Mouse (Mus musculus) midbrain, embryonic 13.5 days (tissue): ENCODE measurements around the gene Espl1. TPM values are rescaled to one million over a fixed set of nuclear protein-coding genes. Genes with fewer than 3 reads are reported as not detected.

ENCODE experiments used
- ATAC-seq: fragments of 200-750 bp; cut with Nextera tagmentation; 2 replicates; pipeline ENCODE4 v1.8.0; 2017; ENCODE audit warnings: mild to moderate bottlenecking, moderate TSS enrichment, moderate library complexity
- H3K27ac ChIP-seq: fragments of 300-500 bp; sonication (generic); 2 replicates; pipeline ENCODE4 v1.5.1; 2015; ENCODE audit warnings: inconsistent platforms, mild to moderate bottlenecking, moderate library complexity
- H3K27me3 ChIP-seq: fragments of 300-500 bp; sonication (generic); 2 replicates; pipeline ENCODE4 v1.6.1; 2015; ENCODE audit warnings: mild to moderate bottlenecking, inconsistent platforms
- H3K36me3 ChIP-seq: fragments of 300-500 bp; sonication (generic); 2 replicates; pipeline ENCODE4 v1.6.1; 2015; ENCODE audit warnings: mild to moderate bottlenecking, inconsistent platforms
- H3K4me1 ChIP-seq: fragments of 300-500 bp; sonication (generic); replicated peaks from 2 replicates; pipeline ENCODE4 v1.6.1; 2015; ENCODE audit warnings: inconsistent platforms
- H3K4me2 ChIP-seq: fragments of 300-500 bp; sonication (generic); replicated peaks from 2 replicates; pipeline ENCODE4 v1.6.1; 2015; ENCODE audit warnings: moderate library complexity, mild to moderate bottlenecking, inconsistent platforms
- H3K4me3 ChIP-seq: fragments of 300-500 bp; sonication (generic); replicated peaks from 2 replicates; pipeline ENCODE4 v1.5.1; 2015; ENCODE audit warnings: mild to moderate bottlenecking, inconsistent platforms
- H3K9ac ChIP-seq: fragments of 300-500 bp; sonication (generic); replicated peaks from 2 replicates; pipeline ENCODE4 v1.6.1; 2015; ENCODE audit warnings: mild to moderate bottlenecking, inconsistent platforms
- H3K9me3 ChIP-seq: fragments of 300-500 bp; sonication (generic); 2 replicates; pipeline ENCODE4 v1.6.1; 2016; ENCODE audit warnings: mild to moderate bottlenecking, inconsistent platforms
- WGBS: fragments of 180-500 bp; shearing (Covaris S2); methylation state at CpG from one replicate; pipeline ENCODE4 v1.1.7; 2015; 5-methylcytosine and 5-hydroxymethylcytosine counted together
- polyA plus RNA-seq: library from polyadenylated mRNA; unstranded; fragments of >200 nt; fragmentation: Nextera tagmentation; extraction: Ambion mirVana; gene quantifications from 2 replicates; pipeline ENCODE4 v1.2.1, GENCODE M21; 2015

Espl1 gene
- polyA plus RNA-seq, 1 experiment from 2014 or later: 11.0 TPM

GRCm38 (mm10) chr15:102279783-102280520 is 16.1 kb upstream of the Espl1 start:
- peaks cover 21% of the 10 kb centered on the region for H3K4me1 ChIP-seq
- peaks cover 23% of the 10 kb centered on the region for H3K36me3 ChIP-seq
- peak overlapping the region; percentile 81 for H3K4me3 ChIP-seq
- WGBS: 32% methylated on average over 13 of the region's 13 CpGs
- ATAC-seq: peak; percentile 32; the same call in 1 of the 2 replicates
- H3K9me3 ChIP-seq: no peaks in the 10 kb centered on the region
- peak overlapping the region; percentile 75 for H3K9ac ChIP-seq
- H3K27ac ChIP-seq: peak overlapping the region; percentile 86
- no peaks in the 10 kb centered on the region for H3K27me3 ChIP-seq
- H3K4me2 ChIP-seq: peak overlapping the region; percentile 97

GRCm38 (mm10) chr15:102280623-102281022 is 15.4 kb upstream of the Espl1 start:
- Histone ChIP-seq H3K36me3 (peaks cover 23% of the 10 kb centered on the region), H3K4me3 (no peak overlapping the region), H3K27ac (no peak overlapping the region), H3K9ac (peak overlapping the region; percentile 75; the same call in 1 of the 2 replicates), H3K27me3 (no peaks in the 10 kb centered on the region), H3K4me1 (peaks cover 21% of the 10 kb centered on the region), H3K9me3 (no peaks in the 10 kb centered on the region), H3K4me2 (peak overlapping the region; percentile 97)
- no peak for ATAC-seq
- 96% methylated on average over 19 of the region's 19 CpGs for WGBS

GRCm38 (mm10) chr15:102282463-102283292 is 13.4 kb upstream of the Espl1 start:
- Histone ChIP-seq H3K4me2 (no peak overlapping the region), H3K36me3 (peaks cover 23% of the 10 kb centered on the region), H3K4me3 (no peak overlapping the region), H3K4me1 (peaks cover 21% of the 10 kb centered on the region), H3K27me3 (no peaks in the 10 kb centered on the region), H3K9ac (no peak overlapping the region), H3K27ac (no peak overlapping the region), H3K9me3 (no peaks in the 10 kb centered on the region)
- WGBS: 92% methylated on average over 8 of the region's 8 CpGs
- ATAC-seq: no peak

GRCm38 (mm10) chr15:102283648-102284047 is 12.4 kb upstream of the Espl1 start:
- H3K36me3 ChIP-seq: peaks cover 23% of the 10 kb centered on the region
- no peak overlapping the region for H3K27ac ChIP-seq
- no peak overlapping the region for H3K4me3 ChIP-seq
- H3K4me2 ChIP-seq: no peak overlapping the region
- H3K9me3 ChIP-seq: no peaks in the 10 kb centered on the region
- H3K4me1 ChIP-seq: peaks cover 19% of the 10 kb centered on the region
- WGBS: 90% methylated on average over 3 of the region's 3 CpGs
- no peaks in the 10 kb centered on the region for H3K27me3 ChIP-seq
- ATAC-seq: no peak
- H3K9ac ChIP-seq: no peak overlapping the region

- no peaks in the 10 kb centered on the region for H3K9me3 ChIP-seq
- H3K36me3 ChIP-seq: peaks cover 5% of the 10 kb centered on the region
- H3K9ac ChIP-seq: no peak overlapping the region
- no peak overlapping the region for H3K27ac ChIP-seq
- H3K4me3 ChIP-seq: no peak overlapping the region
- H3K27me3 ChIP-seq: no peaks in the 10 kb centered on the region
- H3K4me1 ChIP-seq: no peaks in the 10 kb centered on the region
- ATAC-seq: no peak
- H3K4me2 ChIP-seq: no peak overlapping the region
Observed at GRCm38 (mm10) chr15:102287395-102287794, 8.7 kb upstream of the Espl1 start.

- peak overlapping the region; percentile 49; the same call in 1 of the 2 replicates for H3K9ac ChIP-seq
- WGBS: 5% methylated on average over 24 of the region's 24 CpGs
- ATAC-seq: peak; percentile 72
Observed at GRCm38 (mm10) chr15:102296368-102297006, 421 bp downstream of the Espl1 start.

GRCm38 (mm10) chr15:102302542-102302941 is 6.5 kb downstream of the Espl1 start:
- Histone ChIP-seq H3K4me1 (no peaks in the 10 kb centered on the region), H3K4me2 (no peak overlapping the region), H3K27me3 (no peaks in the 10 kb centered on the region), H3K27ac (no peak overlapping the region), H3K9ac (no peak overlapping the region), H3K4me3 (no peak overlapping the region), H3K9me3 (no peaks in the 10 kb centered on the region), H3K36me3 (peaks cover 57% of the 10 kb centered on the region)
- WGBS: 96% methylated on average over 6 of the region's 6 CpGs
- ATAC-seq: no peak

More at GRCm38 (mm10) chr15:102296368-102297006, 421 bp downstream of the Espl1 start:
- no peaks in the 10 kb centered on the region for H3K9me3 ChIP-seq
- H3K4me2 ChIP-seq: peak overlapping the region; percentile 88
- peaks cover 11% of the 10 kb centered on the region for H3K4me1 ChIP-seq
- H3K27me3 ChIP-seq: no peaks in the 10 kb centered on the region
- H3K4me3 ChIP-seq: peak overlapping the region; percentile 54
- H3K36me3 ChIP-seq: peaks cover 24% of the 10 kb centered on the region
- no peak overlapping the region for H3K27ac ChIP-seq

- H3K36me3 ChIP-seq: peaks cover 61% of the 10 kb centered on the region
- WGBS: 89% methylated on average over 9 of the region's 9 CpGs
- no peak for ATAC-seq
- H3K4me2 ChIP-seq: no peak overlapping the region
- H3K4me1 ChIP-seq: no peaks in the 10 kb centered on the region
- H3K27me3 ChIP-seq: no peaks in the 10 kb centered on the region
- no peaks in the 10 kb centered on the region for H3K9me3 ChIP-seq
- H3K4me3 ChIP-seq: no peak overlapping the region
- no peak overlapping the region for H3K9ac ChIP-seq
- H3K27ac ChIP-seq: no peak overlapping the region
Observed at GRCm38 (mm10) chr15:102308717-102309116, 12.7 kb downstream of the Espl1 start.

- 88% methylated on average over 10 of the region's 10 CpGs for WGBS
- Histone ChIP-seq H3K36me3 (peaks cover 62% of the 10 kb centered on the region), H3K27ac (no peak overlapping the region), H3K27me3 (no peaks in the 10 kb centered on the region), H3K4me3 (no peak overlapping the region), H3K9ac (no peak overlapping the region), H3K4me1 (no peaks in the 10 kb centered on the region), H3K4me2 (no peak overlapping the region), H3K9me3 (no peaks in the 10 kb centered on the region)
- ATAC-seq: no peak
Observed at GRCm38 (mm10) chr15:102310074-102310845, 14.2 kb downstream of the Espl1 start.

- H3K27me3 ChIP-seq: no peaks in the 10 kb centered on the region
- no peaks in the 10 kb centered on the region for H3K4me1 ChIP-seq
- H3K4me3 ChIP-seq: no peak overlapping the region
- H3K36me3 ChIP-seq: peaks cover 56% of the 10 kb centered on the region
- H3K4me2 ChIP-seq: no peak overlapping the region
- no peak for ATAC-seq
- H3K9me3 ChIP-seq: no peaks in the 10 kb centered on the region
- no peak overlapping the region for H3K27ac ChIP-seq
- H3K9ac ChIP-seq: no peak overlapping the region
Observed at GRCm38 (mm10) chr15:102311489-102311888, 15.4 kb downstream of the Espl1 start.

- 95% methylated on average over 8 of the region's 8 CpGs for WGBS
- no peak for ATAC-seq
- no peak overlapping the region for H3K27ac ChIP-seq
- no peak overlapping the region for H3K9ac ChIP-seq
- H3K4me2 ChIP-seq: no peak overlapping the region
- H3K4me1 ChIP-seq: no peaks in the 10 kb centered on the region
- no peaks in the 10 kb centered on the region for H3K9me3 ChIP-seq
- H3K36me3 ChIP-seq: peaks cover 49% of the 10 kb centered on the region
- H3K4me3 ChIP-seq: no peak overlapping the region
- no peaks in the 10 kb centered on the region for H3K27me3 ChIP-seq
Observed at GRCm38 (mm10) chr15:102315292-102315691, 19.2 kb downstream of the Espl1 start.
